Mouse (Mus musculus) liver, postnatal 0 days (tissue): Measurements from ENCODE around the gene Zwilch.

Source experiments
- CTCF ChIP-seq: sonication (generic); IDR thresholded peaks from 2 replicates; pipeline ENCODE4 v1.5.1; 2016; ENCODE audit warnings: antibody characterized with exemption, low read depth
- EP300 ChIP-seq: IDR thresholded peaks from 2 replicates; pipeline ENCODE4 v1.6.1; 2016; ENCODE audit warnings: antibody characterized with exemption, low read depth, mild to moderate bottlenecking

DNA sequence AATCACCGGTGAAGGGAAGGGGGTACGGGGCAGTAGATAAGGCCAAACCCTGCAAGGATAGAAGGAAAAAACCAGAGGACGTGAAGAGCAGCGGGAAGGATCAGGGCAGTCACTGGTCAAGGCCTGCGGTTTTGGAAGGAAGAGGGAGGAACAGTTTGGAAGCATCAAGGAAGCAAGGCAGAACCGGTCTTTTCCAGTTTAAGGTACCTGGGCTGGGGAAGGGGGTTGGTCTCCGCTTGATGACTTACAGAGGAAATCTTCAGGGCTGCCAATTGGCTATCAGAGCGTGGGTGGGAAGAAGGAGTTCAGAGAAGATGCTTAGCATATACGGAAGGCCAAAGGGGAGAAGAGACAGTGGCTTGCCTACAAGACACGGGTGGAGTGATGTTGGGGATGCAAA is 50.3 kb downstream of the Zwilch start:
- TF ChIP-seq CTCF: no peak
- TF ChIP-seq EP300: no peak
